Mouse (Mus musculus) pancreas, adult 10 weeks (tissue): ENCODE measurements around the gene C1ql4. TPM values are rescaled to one million over a fixed set of nuclear protein-coding genes. Genes with fewer than 3 reads are reported as not detected.

Experiments used
- polyA plus RNA-seq: library from polyadenylated mRNA; stranded (reverse); fragments of 350-450 nt; fragmentation: Illumina TruSeq; extraction: RNeasy Lipid Tissue Mini Kit (QIAGEN cat#74804); gene quantifications from one replicate; pipeline ENCODE4 v1.2.3, GENCODE M21; 2015; ENCODE audit warnings: low read depth, low replicate concordance; ENCODE audit not compliant: insufficient read depth

C1ql4 gene
- not detected for polyA plus RNA-seq

GRCm38 (mm10) chr15:99087253-99088075 is at the start of gene C1ql4:
Gene C1ql4, minus strand, starts transcription at chr15:99087817.

GRCm38 (mm10) chr15:99125711-99126080 is 38.1 kb upstream of the C1ql4 start, which contains the start of gene Spats2:
Gene Spats2, plus strand, starts transcription at chr15:99125916.

GRCm38 (mm10) chr15:99092870-99093269 is 5.3 kb upstream of the C1ql4 start, which contains the start of gene Dnajc22:
Gene Dnajc22, plus strand, starts transcription at chr15:99093170.

GRCm38 (mm10) chr15:99074019-99074599 is 13.5 kb downstream of the C1ql4 start, which contains the start of gene Troap:
Gene Troap, plus strand, starts transcription at chr15:99074575.

GRCm38 (mm10) chr15:99055040-99055439 is 32.6 kb downstream of the C1ql4 start, which contains the start of gene Prph:
Gene Prph, plus strand, starts transcription at chr15:99055174.

Other genes starting within 250 kb of the C1ql4 start
- 12.0 TPM for gene Kmt2d, start 216.6 kb downstream of the C1ql4 start, polyA plus RNA-seq
- 0.92 TPM for gene Rhebl1, start 193.3 kb downstream of the C1ql4 start, polyA plus RNA-seq
- gene Dhh, start 189.3 kb downstream of the C1ql4 start, polyA plus RNA-seq, result 0.87 TPM
- gene Lmbr1l, start 169.6 kb downstream of the C1ql4 start, polyA plus RNA-seq, result 9.3 TPM
- 83.4 TPM for gene Tuba1b, start 153.3 kb downstream of the C1ql4 start, polyA plus RNA-seq
- gene Gm49450, start 134.3 kb downstream of the C1ql4 start, polyA plus RNA-seq, result not detected
- gene Tuba1a, start 134.1 kb downstream of the C1ql4 start, polyA plus RNA-seq, result 66.0 TPM
- gene Tuba1c, start 57.9 kb downstream of the C1ql4 start, polyA plus RNA-seq, result 14.2 TPM
- 3.3 TPM for gene Prph, start 32.6 kb downstream of the C1ql4 start, polyA plus RNA-seq
- gene Troap, start 13.2 kb downstream of the C1ql4 start, polyA plus RNA-seq, result 0.35 TPM
- 0.72 TPM for gene Dnajc22, start 5.4 kb upstream of the C1ql4 start, polyA plus RNA-seq
- gene Spats2, start 38.1 kb upstream of the C1ql4 start, polyA plus RNA-seq, result 1.5 TPM
- 0.70 TPM for gene Kcnh3, start 137.0 kb upstream of the C1ql4 start, polyA plus RNA-seq
- 14.0 TPM for gene Mcrs1, start 164.1 kb upstream of the C1ql4 start, polyA plus RNA-seq
- 33.0 TPM for gene Prpf40b, start 207.3 kb upstream of the C1ql4 start, polyA plus RNA-seq
- not detected for gene Fam186b, start 208.1 kb upstream of the C1ql4 start, polyA plus RNA-seq